Mouse (Mus musculus) urinary bladder, postnatal 4 days (tissue): ENCODE results near the gene Olfr1490.
"Not testable (repeated sequence)": the region's sequence is repeated elsewhere in the genome, so short reads cannot be mapped to it uniquely, and the experiment has no call there.

Experiments
- DNase-seq, 2 experiments: peaks; one replicate each; pipeline ENCODE4 v3.0.0; 2021 to 2022; ENCODE audit warnings: low spot score in 2 of 2

Gene Olfr1490

GRCm38 (mm10) chr19:13650791-13651190 lies at the start of gene Olfr1490:
Gene Olfr1490, plus strand, starts transcription at chr19:13651091.
- DNase-seq, result no peak

GRCm38 (mm10) chr19:13617075-13617474 lies 33.8 kb upstream of the Olfr1490 start, which contains the start of gene Olfr1487:
Gene Olfr1487, plus strand, starts transcription at chr19:13617375.
- not testable (repeated sequence) for DNase-seq

- DNase-seq, result no peak
Observed at GRCm38 (mm10) chr19:13631321-13631720, 19.6 kb upstream of the Olfr1490 start, which contains the start of gene Olfr1489. Gene Olfr1489, plus strand, starts transcription at chr19:13631621.

GRCm38 (mm10) chr19:13696968-13697367 lies 46.1 kb downstream of the Olfr1490 start, which contains the start of gene Olfr1491:
Gene Olfr1491, plus strand, starts transcription at chr19:13697268.
- no peak for DNase-seq
